Mouse (Mus musculus) left cerebral cortex, postnatal 36 days (tissue): ENCODE data around the gene Olfr571. TPM values are rescaled to one million over a fixed set of nuclear protein-coding genes. Genes with fewer than 3 reads are reported as not detected.

Source experiments
- DNase-seq, 2 experiments: peaks; one replicate each; pipeline ENCODE4 v3.0.0; 2021 to 2022; ENCODE audit warnings: low spot score in 2 of 2, mixed read lengths in 1 of 2
- intact Hi-C: fragments of 180-260 bp; cut with DNase I; formaldehyde crosslinking; loops from one replicate; pipeline ENCODE4 v1.15.1; 2025
- total RNA-seq, 2 experiments: library from RNA; stranded (reverse); gene quantifications; 2 replicates each; pipeline ENCODE4 v1.2.3; 2021

Olfr571 gene
- total RNA-seq = not detected

GRCm38 (mm10) chr7:102917032-102917875 lies at the start of gene Olfr571:
Olfr571 (minus strand) TSS chr7:102917536.
- intact Hi-C loops = loop anchor here (10.0 kb wide), 1 partner anchor 252 kb away; the partner anchor contains the start of gene Olfr556
- DNase-seq = no peak

- no peak for DNase-seq
- intact Hi-C loops = no loop called here
Measured at GRCm38 (mm10) chr7:102962360-102962759, 45.0 kb upstream of the Olfr571 start, which contains the start of gene Olfr576. Olfr576 (plus strand) TSS chr7:102962660.

GRCm38 (mm10) chr7:102958593-102958992 lies 41.3 kb upstream of the Olfr571 start, which contains the start of gene Olfr575:
Olfr575 (minus strand) TSS chr7:102958775.
- no peak for DNase-seq
- intact Hi-C loops = no loop called here

- intact Hi-C loops = no loop called here
- DNase-seq = no peak
Measured at GRCm38 (mm10) chr7:102958137-102958536, 40.8 kb upstream of the Olfr571 start.

GRCm38 (mm10) chr7:102950732-102951131 lies 33.4 kb upstream of the Olfr571 start:
- intact Hi-C loops = no loop called here
- DNase-seq = no peak

- no peak for DNase-seq
- intact Hi-C loops = no loop called here
Measured at GRCm38 (mm10) chr7:102948167-102948566, 30.8 kb upstream of the Olfr571 start, which contains the start of gene Olfr574. Olfr574 (plus strand) TSS chr7:102948467.

GRCm38 (mm10) chr7:102943417-102943816 lies 26.1 kb upstream of the Olfr571 start:
- no peak for DNase-seq
- intact Hi-C loops = no loop called here

GRCm38 (mm10) chr7:102942475-102942874 lies 25.1 kb upstream of the Olfr571 start, which contains the start of gene Olfr573-ps1:
Olfr573-ps1 (minus strand) TSS chr7:102942575.
- intact Hi-C loops = no loop called here
- DNase-seq = no peak

GRCm38 (mm10) chr7:102927105-102927504 lies 9.8 kb upstream of the Olfr571 start:
- intact Hi-C loops = no loop called here
- DNase-seq = no peak

GRCm38 (mm10) chr7:102924109-102924508 lies 6.8 kb upstream of the Olfr571 start, which contains the start of gene Olfr572:
Olfr572 (plus strand) TSS chr7:102924409.
- no peak for DNase-seq
- intact Hi-C loops = no loop called here

GRCm38 (mm10) chr7:102919632-102920031 lies 2.3 kb upstream of the Olfr571 start:
- intact Hi-C loops = loop anchor here (2.0 to 10.0 kb wide), 3 partner anchors 225 to 407 kb away; partner anchors contain the start of genes Olfr556 and Olfr557
- DNase-seq = no peak

GRCm38 (mm10) chr7:102916405-102916804 lies 931 bp downstream of the Olfr571 start:
- no peak for DNase-seq
- intact Hi-C loops = loop anchor here (10.0 kb wide), 1 partner anchor 252 kb away; the partner anchor contains the start of gene Olfr556

- no peak for DNase-seq
- intact Hi-C loops = loop anchor here (10.0 kb wide), 1 partner anchor 250 kb away; the partner anchor contains the start of gene Olfr556
Measured at GRCm38 (mm10) chr7:102915261-102915660, 2.1 kb downstream of the Olfr571 start.

- no peak for DNase-seq
- intact Hi-C loops = no loop called here
Measured at GRCm38 (mm10) chr7:102890782-102891181, 26.6 kb downstream of the Olfr571 start, which contains the start of gene Olfr569. Olfr569 (minus strand) TSS chr7:102890882.

GRCm38 (mm10) chr7:102876822-102877221 lies 40.5 kb downstream of the Olfr571 start, which contains the start of gene Olfr568:
Olfr568 (plus strand) TSS chr7:102877122.
- intact Hi-C loops = no loop called here
- DNase-seq = no peak

GRCm38 (mm10) chr7:102858665-102859064 lies 58.7 kb downstream of the Olfr571 start, which contains the start of gene Olfr566:
Olfr566 (minus strand) TSS chr7:102858765.
- no peak for DNase-seq

GRCm38 (mm10) chr7:102855807-102856206 lies 61.5 kb downstream of the Olfr571 start:
- no peak for DNase-seq
- intact Hi-C loops = loop anchor here (5.0 kb wide), 1 partner anchor 196 kb away; the partner anchor contains the start of gene Olfr583

More at GRCm38 (mm10) chr7:102858665-102859064, 58.7 kb downstream of the Olfr571 start, which contains the start of gene Olfr566:
- intact Hi-C loops = loop anchor here (5.0 kb wide), 1 partner anchor 194 kb away; the partner anchor contains the start of gene Olfr583
